Mouse (Mus musculus) left cerebral cortex, adult 8-10 months (tissue): ENCODE measurements around the gene Nek10. TPM values are rescaled to one million over a fixed set of nuclear protein-coding genes. Genes with fewer than 3 reads are reported as not detected.
"Not testable (repeated sequence)": the region's sequence is repeated elsewhere in the genome, so short reads cannot be mapped to it uniquely, and the experiment has no call there.

Source experiments
- DNase-seq, 2 experiments: peaks; one replicate each; pipeline ENCODE4 v3.0.0; 2022; ENCODE audit warnings: low spot score in 2 of 2
- total RNA-seq, 4 experiments: library from RNA; stranded (reverse); gene quantifications; 2 replicates each; pipeline ENCODE4 v1.2.4; 2022

Gene Nek10
- total RNA-seq, 4 experiments from 2014 or later = 1.4 to 3.1 (median 2.4) TPM

DNA sequence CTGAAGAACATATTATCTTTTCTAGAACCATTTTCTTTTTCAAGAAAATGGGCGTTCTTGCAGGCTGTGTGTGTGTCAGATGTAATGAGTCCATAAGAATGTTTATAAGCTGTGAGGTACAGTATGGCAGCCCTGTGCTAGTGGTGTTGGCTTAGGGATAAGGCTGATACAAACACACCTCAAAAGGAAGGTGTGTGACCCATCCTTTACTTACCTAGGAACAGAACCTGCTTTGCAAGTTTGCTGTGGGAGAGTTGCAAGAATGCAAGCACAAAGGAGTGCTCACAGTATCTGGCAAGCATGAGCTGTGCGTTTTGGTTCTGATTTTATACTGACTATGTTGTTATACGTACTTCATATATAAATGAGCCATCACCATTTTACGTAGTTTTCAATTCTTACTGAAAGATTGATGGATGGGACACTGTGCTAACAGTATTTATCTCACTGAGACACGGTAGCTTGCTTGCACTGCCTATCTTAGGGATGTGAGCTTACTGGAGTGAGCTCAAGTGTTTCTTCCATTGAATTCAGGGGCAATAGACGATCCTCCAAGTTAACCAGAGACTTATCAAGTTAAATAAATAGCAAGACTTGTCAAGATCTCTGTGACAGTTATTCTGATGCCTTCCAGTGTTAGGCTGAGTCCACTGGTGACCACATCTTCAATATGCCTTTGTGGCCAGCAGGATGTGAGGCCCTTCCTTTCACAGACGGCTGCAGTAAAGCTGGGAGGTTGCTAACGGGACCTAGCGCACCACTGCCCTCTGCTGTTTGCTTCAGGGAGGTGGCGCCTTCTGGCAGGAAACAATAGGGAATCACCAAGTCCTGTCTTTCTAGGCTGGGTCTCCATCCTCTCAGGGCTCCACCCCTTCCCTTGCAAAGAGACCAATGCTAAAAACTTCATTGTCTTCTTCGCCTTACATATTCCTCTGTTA lies 181.8 kb downstream of the Nek10 start:
- DNase-seq = peak in 1 of 2 experiments; percentile 18

- DNase-seq = no peak
These were observed 184.2 kb downstream of the Nek10 start for GRCm38 (mm10) chr14:14987403-14987802.

DNA sequence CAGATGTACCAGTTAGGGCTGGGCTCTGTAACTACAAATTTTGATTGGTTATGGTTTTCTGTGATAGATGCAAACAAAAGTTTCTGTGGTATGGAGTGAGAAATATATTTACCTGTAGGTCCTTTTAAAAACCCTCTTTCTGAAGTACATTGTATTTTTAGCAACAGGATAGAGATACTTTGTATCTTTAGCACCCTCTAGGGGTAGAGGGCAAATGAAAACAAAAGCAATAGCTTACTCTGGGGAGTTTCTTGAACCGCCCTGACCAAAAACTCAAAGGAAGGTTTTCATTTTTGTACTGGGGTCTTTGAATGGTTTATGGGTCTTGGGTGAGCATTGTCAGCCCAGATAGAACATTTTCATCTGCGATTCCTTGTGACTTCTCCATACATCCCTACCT lies 188.4 kb downstream of the Nek10 start:
- DNase-seq = no peak

- DNase-seq = no peak
These were observed 208.2 kb downstream of the Nek10 start for GRCm38 (mm10) chr14:15011408-15011807.

DNA sequence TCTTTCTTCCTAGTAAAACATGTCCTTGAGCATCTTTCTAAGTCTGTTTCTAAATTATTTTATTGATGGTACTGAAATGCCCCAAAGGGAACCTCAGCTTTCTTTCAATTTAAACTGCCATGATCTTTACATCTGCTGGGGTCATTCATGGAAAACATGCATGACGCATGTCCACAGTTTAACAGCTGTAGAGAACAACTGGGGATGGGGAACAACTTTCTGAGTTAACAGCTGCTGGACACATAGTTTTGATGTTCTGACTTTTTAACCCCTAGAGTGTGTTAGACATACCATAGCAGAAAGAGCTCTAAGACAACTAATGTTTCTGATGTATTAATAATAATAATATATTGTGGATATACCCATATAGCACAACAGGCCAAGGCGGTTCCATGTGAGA lies 211.6 kb downstream of the Nek10 start:
- DNase-seq = no peak

DNA sequence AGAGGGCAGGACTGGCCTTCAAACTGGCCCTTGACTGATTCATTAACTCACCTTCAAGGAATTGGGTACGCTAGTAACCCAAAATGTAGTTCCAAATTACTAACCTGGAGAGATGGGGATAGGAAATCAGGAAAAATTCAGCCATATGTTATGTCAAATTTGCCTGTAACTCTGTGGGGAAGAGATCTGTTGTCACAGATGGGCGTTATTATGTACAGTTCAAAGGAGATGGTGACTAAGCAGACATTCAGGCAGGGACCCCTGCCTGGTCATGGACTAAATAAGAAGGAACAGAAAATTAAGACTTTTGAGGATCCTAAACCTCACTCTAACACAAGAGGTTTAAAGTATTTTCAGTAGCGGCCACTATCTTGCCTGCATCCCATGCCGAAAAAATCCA lies 227.4 kb downstream of the Nek10 start:
- DNase-seq = not testable (repeated sequence)

GRCm38 (mm10) chr14:15034638-15035037 lies 231.4 kb downstream of the Nek10 start:
- not testable (repeated sequence) for DNase-seq

DNA sequence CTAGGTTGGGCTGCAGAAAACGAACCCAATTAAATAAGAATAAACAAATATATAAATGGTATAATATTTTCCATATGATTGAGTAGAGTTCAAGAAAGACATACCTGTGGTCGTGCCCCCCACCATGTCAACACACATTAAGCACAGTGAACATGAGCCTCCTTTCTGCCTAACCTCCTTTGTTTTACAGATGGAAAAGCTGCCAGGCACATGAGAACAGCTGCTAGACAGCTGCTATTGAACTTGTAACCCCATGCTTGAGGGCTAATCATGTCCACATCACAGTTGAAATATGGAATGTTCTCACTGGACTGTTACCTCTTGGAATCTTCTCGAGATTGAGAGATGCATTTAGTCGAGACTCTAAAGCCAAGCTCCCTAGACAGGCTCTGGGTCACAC lies 245.0 kb downstream of the Nek10 start:
- no peak for DNase-seq

DNA sequence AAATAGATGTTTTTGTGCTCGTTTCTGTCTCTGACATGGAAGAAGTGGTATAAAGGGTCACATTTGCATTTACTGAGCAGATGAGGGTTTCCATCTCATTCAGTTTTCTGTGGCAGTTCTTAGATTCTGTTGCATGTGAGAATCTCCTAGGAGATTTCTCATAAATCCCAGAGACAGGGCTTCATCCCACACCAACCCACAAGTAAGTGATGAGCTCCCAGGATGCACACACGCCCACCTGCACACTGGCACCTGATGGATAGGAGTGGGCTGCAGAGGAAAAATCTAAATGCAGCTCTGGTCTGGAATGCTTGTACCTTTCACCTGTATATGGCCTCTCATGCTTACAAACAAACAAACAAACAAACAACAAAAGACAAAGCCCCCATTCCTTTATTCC lies 258.3 kb downstream of the Nek10 start:
- DNase-seq = peak in 1 of 2 experiments; percentile 24

Other genes with a start within 250 kb of the Nek10 start
- 10 to 100 TPM; 17.7 to 19.7 (median 19.4) TPM for gene Slc4a7, start 101.1 kb upstream of the Nek10 start, total RNA-seq